Mouse (Mus musculus) kidney, postnatal 10 days (tissue): ENCODE data around the gene Hcls1.

Experiments
- DNase-seq: peaks from one replicate; pipeline ENCODE4 v3.0.0; 2021; ENCODE audit warnings: mixed read lengths

Gene Hcls1

DNA sequence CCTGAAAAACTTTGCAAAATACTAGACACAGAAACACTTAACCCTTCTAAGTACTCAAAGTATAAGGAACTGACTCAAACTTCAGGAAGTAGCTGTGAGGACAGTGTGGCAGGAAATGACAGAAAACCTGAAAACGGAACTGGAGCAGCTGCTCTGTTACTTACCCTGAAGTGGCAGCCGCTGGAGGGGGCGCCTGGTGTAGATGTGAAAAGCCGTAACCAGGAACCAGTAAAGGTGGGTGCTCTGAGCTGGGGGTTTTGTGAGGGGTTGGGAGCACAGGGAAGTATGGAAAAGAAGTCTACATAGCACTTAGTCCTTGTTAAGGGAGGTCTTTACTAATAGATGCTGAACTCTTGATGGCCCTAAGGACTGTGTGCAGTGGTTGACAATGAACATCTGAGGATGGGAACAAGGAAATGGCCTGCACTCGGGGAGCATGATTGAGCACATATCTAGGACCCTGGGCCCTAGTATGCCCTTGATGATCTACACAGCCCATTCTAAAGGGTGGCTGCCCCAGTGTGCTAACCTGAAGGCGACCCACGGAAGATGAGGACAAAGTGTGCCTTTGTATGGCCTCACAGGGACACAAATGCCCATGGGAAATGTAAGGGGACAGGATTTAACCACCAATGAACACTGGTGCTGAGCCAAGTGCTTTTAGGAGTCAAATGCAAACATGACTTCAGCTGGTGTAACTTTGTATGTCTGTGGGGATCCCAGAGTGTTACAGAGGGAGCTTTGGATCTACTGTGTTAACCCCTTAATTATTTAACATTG is at the start of gene Hcls1:
Gene Hcls1, plus strand, starts transcription at position 143 of the 780 bp plus-strand sequence.
- peak; percentile 35 for DNase-seq

GRCm38 (mm10) chr16:36885912-36886311 is 48.9 kb upstream of the Hcls1 start:
- no peak for DNase-seq

DNA sequence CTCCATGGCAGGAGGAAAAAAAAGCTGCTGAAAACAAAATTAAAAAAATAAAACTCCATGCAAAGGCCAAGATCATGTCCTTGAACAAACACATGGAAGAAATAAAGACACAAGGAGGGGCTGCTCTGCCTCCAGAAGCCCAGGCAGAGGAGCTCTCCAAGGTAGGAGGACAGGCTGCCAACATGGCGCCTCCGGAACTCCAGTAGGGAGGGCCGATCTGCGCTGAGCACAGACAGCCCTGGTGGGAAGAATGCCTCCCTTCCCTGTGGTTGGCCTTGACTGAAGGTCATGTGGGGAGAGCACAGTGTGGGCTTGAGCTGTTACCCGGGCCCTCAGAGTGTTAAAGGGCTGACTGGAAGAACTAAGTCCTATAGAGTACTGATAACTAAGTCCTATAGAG is 47.2 kb upstream of the Hcls1 start:
- DNase-seq, result no peak

GRCm38 (mm10) chr16:36890559-36890958 is 44.2 kb upstream of the Hcls1 start:
- DNase-seq, result no peak

GRCm38 (mm10) chr16:36891415-36891814 is 43.4 kb upstream of the Hcls1 start:
- DNase-seq, result no peak

DNA sequence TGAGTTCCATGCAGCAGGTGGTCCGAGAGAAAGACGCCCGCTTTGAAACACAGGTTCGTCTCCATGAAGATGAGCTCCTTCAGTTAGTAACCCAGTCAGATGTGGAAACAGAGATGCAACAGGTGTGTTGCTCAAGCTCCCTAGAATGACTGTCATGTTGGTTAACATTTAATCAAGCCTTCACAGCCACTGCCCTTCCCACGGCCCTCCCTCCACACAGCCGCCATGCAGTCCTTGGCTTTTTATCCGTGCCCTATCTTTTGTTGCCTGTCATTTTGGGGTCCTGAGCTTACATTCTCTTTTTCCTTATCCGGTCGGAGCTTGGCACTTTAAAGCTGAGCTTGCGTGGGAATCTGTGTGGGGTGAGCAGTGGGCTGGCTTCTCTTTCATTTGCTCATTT is 41.5 kb upstream of the Hcls1 start:
- DNase-seq, result no peak

DNA sequence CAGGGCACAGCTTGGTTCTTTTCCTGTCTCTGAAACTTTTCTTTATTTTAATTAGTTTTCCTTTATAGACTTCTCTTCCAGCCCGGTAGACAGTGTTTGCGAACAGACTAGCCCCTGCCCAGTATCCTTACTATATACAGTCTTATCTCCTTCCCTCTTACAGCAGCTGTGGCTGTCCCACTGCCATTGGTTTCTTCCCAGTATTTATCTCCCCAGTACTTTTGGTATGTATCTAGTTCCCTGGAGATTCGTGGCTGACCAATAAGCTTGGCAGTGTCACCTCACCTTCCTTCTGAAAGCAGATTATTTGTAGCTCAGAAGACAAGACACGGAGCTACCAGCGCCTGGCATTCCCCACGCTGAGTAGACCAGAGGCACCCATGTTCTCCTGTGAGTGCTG is 38.1 kb upstream of the Hcls1 start:
- no peak for DNase-seq

GRCm38 (mm10) chr16:36903156-36903555 is 31.6 kb upstream of the Hcls1 start:
- no peak for DNase-seq

- no peak for DNase-seq
These were observed 22.9 kb upstream of the Hcls1 start for GRCm38 (mm10) chr16:36911909-36912308.

- peak; percentile 19 for DNase-seq
These were observed 22.5 kb upstream of the Hcls1 start for GRCm38 (mm10) chr16:36912311-36912710.

GRCm38 (mm10) chr16:36914195-36914594 is 20.6 kb upstream of the Hcls1 start:
- peak; percentile 69 for DNase-seq

DNA sequence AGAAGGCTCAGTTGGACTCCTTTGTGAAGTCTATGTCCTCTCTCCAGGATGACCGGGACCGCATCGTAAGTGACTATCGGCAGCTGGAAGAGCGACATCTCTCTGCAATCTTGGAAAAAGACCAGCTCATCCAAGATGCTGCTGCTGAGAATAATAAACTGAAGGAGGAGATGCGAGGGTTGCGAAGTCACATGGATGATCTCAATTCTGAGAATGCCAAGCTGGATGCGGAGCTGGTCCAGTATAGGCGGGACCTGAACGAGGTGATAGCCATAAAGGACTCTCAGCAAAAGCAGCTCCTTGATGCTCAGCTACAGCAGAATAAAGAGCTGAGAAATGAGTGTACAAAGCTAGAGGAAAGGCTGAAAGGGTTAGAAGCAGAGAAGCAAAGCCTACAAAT is 16.3 kb upstream of the Hcls1 start:
- DNase-seq, result no peak

DNA sequence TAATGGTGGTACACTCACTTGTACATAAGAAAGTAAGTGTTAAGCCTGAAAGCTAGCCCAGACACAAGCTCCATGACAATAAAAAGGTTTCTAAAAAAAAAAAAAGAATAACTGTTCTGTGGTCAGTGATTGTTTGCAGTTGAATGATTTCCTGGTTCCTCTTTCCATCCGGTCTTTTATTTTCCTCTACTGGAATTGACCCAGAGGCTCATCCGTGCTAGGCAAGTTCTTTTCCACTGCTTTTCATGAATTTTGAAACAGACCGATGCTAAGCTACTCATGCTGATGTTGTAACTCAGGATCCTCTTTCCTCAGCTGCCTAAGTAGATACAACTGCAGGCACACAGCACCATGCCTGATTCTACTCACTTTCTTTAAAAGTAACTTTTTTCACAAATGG is 14.4 kb upstream of the Hcls1 start:
- DNase-seq, result no peak

DNA sequence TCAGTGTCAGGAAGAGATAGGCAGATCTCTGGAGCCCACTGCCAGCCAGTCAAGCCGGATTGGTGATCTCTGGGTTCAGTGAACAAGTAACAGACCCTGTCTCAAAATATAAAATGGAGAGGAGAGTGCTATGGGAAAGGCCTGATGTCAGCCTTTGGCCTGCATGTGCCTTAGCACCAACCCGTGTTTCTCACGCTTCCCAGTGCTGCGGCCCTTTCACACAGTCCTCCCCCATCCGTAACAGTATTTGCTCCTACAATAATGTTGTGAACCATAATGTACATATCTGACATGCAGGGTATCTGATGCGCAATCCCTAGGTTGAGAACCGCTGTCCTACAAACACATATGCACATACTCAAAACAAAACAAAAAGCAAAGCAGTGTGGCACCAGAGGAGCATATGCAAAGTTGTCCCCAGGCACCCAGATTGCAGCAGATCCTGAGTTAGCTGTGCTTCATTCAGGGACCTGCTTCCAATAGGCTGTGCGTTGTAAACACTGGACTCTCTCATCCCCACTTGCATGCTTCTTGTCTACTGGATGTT is 13.6 kb upstream of the Hcls1 start:
- DNase-seq, result no peak

- DNase-seq, result no peak
These were observed 12.8 kb upstream of the Hcls1 start for GRCm38 (mm10) chr16:36921980-36922379.

DNA sequence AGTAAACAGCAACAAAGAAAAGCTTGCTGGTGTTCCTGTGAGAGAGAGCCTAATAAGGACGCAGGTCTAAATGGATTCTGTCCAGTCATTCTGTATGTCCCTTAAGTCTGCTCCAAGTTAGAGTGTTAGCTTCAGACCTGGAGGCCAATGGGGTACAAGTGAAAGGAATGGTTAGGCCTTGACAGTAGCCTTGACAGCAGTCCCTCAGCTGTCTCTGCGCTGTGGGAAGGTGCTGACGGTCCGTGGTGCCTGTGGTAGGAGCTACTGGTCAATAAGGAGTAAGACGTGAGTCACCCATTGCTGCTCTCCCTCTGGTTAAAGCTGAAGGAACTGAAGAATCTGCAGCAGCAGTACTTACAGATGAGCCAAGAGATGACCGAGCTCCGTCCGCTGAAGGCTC is 10.5 kb upstream of the Hcls1 start:
- no peak for DNase-seq

DNA sequence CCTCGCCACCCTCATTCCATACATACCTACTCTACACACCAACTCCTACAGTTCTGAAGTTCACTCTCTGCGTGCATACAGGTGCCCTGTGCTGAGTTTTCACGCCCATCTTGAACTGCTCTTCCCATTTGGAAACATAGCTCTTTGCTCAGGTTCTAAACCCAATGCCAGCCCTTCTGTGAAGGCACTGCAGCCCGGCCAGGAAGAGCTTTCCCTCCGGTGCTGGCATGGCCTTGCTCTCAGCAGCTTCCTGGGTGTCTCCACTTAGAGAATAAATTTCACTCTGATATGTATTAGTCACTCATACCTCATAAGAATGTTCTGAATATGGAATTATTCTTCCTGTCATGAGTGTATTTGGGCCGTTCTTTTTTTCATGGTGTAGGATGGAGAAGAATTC is 9.4 kb upstream of the Hcls1 start:
- no peak for DNase-seq

DNA sequence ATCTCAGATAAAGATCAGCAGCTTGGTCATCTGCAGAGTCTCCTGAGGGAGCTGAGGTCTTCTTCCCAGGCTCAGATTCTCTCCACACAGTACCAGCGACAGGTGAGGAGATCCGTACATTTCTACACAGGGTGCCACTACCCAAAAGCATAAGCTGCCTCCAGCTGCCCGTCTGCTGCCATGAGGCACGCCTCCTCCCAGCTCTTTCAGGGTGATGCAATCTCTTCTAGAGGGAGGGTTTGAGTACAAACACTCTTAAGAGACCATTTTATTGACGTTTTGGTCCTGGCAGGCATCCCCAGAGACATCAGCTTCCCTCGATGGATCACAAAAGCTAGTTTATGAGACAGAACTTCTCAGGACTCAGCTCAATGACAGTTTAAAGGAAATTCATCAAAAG is 9.0 kb upstream of the Hcls1 start:
- no peak for DNase-seq

GRCm38 (mm10) chr16:36926514-36927447 is 8.0 kb upstream of the Hcls1 start:
- DNase-seq, result no peak

DNA sequence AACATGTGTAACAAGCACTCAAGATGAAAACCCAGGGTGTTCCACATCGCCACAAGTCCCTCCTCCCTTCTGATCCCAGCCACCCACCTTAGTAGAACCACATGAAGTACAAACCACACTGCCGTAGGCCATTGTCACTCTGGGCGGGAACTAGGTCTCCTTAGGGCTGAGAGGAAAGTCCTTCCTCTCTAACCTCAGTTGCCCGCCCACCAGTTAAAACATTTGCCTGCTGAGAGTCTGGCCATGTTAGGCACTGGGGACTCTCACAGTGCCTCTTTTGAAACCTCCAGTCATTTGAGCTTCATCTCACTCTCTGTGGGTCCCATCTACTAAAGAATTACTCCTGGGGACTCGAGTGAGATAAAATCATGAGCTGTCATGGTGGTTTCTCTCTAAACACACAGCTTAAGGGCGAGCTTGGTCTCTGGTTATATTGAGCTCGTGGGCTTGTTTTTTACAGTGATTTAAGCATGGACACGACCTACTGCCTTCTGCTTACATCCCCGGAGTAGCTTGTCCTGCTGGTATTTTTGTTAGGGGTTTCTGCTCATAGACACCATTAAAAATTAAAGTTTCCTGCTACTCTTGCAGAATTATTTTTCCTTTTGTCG is 7.2 kb upstream of the Hcls1 start:
- DNase-seq, result no peak

GRCm38 (mm10) chr16:36928106-36928500 is 6.7 kb upstream of the Hcls1 start:
- no peak for DNase-seq

DNA sequence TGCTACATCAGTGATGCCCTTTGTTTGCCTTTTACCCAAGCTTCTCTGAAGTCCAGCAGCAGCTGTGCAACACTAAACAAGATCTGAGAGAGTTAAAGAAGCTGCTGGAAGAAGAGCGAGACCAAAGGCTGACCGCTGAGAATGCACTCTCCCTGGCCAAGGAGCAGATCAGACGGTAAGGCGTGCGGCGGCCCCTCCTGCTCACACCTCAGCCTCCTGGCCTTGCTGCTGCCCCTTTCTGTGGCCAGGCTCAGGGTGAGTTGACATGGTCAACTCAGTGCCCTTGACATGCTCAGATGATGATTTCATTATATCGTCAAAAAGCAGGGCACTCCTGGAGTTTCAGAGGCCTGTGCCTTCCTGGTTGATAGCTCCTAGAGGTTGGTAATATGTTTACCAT is 5.6 kb upstream of the Hcls1 start:
- no peak for DNase-seq
